Mouse (Mus musculus) naive thymus-derived CD4-positive, alpha-beta T cell, adult 2 months (primary cell): ENCODE results near the gene Rbbp8nl.
"Not testable (repeated sequence)": the region's sequence is repeated elsewhere in the genome, so short reads cannot be mapped to it uniquely, and the experiment has no call there.

Experiments used
- DNase-seq: peaks from one replicate; pipeline ENCODE4 v3.0.0-alpha.2; 2011; ENCODE audit warnings: low read depth

Gene Rbbp8nl

DNA sequence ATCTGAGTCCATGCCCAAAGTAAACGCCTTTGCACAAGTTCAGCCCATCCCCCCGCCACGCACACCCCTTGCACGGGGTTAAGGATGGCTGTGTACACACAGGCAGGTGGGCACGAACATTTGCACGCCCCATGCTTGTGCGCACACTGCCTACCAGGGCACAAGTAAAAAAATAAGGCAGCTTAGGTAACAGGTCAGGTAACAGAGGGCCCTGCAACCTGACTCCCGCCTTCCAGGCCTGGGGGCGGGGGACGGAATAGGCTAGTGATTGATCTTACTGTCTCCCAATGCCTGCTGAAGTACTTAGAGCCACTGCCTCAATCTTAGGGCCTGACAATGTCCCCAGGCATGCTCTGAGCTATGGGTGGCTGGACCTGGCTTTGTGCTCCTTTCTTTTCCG, 713 bp downstream of the Rbbp8nl start:
- no peak for DNase-seq

DNA sequence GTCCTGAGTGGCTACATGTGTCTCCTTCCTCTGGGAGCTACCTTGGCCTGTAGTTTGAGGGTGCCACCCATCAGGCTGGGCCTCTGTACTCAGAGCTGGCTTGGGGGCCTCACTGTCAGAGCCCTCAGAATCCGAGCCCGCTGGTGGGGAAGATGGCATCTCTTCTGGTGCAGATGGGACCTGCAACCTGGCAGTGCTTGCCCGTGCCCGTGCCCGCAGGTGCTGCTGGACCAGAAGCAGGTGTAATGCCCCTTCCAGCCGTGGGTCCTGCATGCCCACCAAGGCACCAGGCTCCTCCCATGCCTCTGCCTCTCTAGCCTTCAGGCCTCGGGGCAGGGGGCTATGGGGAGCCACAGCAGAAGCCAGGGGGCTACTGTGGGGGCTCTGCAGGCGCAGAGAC, 10.4 kb downstream of the Rbbp8nl start:
- no peak for DNase-seq

DNA sequence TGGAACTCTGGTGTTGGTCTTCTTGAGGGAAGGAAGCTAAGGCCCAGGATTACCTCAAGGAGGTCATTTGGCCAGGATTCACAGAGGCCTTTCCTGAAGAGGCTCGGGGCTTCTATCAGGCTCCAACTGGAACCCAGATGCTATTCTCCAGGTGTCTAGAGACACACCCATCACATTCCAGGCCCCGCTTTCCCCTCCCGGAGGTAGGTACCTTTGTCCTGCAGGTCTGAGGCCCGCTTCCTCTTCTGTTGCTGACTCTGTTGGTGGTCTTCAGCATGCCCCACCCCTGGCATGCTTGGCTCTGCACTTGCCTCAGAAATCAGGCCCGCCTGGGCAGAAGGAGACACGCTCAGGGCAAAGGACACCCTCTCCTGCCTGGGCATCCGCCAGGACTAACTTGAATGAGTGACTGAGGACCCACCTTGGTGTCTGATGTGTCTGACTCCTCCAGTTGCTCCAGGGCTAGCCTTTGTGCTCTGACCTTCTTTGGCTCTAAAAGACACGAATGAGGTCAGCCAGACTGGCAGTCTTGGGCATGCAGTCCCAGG, 11.8 kb downstream of the Rbbp8nl start:
- DNase-seq, result no peak

DNA sequence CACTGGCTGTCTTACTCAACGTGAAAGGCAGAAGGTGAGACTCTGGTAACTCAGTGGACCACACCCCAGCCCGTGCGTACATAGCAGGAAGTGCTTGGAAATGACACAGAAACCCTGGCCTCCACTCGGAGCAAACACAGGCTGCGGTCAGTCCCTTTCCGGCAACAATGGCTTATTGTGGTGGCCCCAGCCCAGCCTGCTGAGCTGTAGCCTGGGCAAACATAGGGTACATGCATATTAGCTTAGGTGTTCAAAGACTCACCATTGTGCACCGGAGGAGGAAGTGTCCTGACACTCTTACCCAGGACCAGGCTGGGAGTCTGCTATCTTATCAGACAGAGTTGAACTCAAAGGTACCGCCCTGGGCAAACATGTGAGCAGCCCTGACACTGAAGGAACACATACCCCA, 12.8 kb downstream of the Rbbp8nl start:
- DNase-seq, result peak; percentile 87

DNA sequence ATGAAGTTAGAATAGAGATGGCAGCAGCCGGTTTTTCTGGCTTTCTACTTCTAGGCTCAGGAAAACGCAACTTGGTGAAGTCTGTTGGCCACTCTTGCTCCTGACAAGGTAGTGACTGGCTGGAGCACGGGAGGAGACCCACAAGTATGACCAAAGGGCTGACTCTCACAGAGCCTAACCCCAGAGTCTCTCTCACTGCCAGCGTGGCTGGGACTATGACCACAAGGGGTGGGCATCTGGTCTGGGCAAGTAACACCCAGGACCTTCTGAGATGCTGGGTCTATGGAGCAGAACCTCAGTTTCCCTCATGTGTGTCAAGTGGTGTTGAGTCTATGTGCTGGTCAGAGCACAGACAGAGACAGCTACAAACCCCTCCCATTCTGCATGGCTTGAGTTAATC, 13.3 kb downstream of the Rbbp8nl start:
- DNase-seq, result no peak

DNA sequence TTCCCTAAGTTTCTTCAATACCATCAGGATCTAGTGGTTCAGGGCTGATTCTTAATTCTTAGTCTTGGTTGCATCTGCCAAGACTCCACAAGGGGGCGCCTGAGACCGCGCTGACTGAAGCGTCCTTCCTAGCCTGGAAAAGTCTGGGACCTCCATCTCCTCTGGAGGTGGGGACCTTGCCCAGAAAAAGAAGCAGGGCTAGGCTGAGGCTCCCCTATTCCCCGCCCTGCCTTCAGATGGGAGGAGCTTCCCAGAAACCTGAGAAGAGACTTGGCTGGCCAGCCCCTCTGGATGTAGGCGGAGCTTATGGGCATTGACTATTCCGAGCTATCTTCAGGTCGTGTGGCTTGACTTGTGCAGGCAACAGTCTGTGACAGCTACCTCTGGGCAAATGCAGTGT, 13.8 kb downstream of the Rbbp8nl start:
- peak; percentile 90 for DNase-seq

DNA sequence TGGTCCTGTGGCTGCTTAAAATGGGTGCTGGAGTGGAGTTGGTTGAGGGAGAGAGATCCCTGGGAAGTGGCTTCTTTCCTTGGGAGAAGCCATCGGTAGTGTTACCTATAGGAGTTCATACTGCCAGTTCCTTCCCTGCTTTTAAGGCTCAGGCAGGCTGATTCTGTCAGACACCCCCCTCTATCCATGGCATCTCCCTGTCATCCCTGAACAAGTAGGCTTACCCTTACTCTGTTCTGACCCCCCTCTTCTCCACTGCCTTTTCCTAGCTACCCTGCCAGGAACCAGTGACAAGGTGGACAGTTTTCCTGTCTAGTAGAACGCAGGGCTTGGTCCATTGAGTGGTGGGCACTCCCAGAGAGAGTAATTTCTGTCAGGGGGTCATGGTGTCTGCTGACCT, 15.2 kb downstream of the Rbbp8nl start:
- DNase-seq, result no peak

DNA sequence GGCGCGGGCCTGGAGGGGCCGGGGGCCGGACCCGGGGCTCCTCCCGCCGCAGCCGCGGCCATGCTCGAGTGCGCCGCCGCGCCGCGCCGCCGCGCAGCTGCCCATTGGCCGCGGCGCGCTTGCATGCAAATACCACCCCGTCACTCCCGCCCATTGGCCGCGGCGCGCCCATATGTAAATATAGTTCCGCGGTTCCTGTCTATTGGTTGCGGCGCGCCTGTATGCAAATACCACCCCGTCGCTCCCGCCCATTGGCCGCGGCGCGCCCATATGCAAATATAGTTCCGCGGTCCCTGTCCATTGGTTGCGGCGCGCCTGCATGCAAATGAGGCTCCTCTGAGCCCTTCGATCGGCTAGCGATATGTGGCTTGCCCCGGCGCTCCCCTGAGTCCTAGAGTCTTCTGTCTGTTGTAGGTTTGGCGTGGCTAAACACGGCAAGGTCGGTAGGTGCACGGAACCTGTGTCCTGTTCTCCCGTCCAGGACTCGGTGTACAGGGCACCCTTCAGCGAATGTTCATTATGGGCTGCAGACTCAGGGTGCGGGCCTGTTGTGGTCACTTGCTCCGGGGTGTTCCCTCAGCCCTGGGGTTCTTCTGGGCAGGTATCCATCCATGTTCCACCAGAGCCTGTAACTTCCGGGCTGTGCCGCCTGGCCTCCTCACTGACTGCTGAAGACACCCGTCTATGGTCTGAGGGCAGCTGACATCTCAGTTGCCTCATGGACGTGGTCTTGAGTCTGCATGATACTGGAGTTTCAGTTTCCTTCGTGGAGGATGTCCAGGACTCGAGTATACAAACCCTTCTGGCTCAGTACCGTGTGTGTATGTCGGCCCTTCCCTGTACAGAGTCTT, 16.1 kb downstream of the Rbbp8nl start, which contains the start of gene Cables2:
Gene Cables2, minus strand, starts transcription at position 103 of the 851 bp plus-strand sequence.
- peak; percentile 97 for DNase-seq

DNA sequence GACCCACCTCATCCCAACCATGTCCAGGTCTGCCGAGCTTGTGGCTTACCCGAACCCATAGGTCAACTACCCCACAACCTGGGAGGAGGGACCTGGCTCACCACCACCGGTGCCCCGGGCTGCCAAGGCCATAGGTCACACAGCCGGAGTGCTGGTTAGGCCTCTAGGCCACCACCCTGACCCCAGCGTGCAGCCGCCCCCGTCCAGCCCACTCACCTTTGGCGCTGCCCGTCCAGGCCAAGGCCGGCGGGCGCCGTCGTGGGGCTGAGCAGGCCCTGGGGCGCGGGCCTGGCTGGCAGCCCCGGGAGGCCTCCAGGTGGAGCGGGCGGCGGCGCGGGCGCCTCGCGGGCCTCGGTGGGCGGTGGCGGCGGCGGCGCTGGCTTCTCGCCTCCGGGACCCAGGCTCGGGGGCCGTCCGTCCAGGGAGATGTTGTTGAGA, 16.8 kb downstream of the Rbbp8nl start:
- DNase-seq, result no peak

DNA sequence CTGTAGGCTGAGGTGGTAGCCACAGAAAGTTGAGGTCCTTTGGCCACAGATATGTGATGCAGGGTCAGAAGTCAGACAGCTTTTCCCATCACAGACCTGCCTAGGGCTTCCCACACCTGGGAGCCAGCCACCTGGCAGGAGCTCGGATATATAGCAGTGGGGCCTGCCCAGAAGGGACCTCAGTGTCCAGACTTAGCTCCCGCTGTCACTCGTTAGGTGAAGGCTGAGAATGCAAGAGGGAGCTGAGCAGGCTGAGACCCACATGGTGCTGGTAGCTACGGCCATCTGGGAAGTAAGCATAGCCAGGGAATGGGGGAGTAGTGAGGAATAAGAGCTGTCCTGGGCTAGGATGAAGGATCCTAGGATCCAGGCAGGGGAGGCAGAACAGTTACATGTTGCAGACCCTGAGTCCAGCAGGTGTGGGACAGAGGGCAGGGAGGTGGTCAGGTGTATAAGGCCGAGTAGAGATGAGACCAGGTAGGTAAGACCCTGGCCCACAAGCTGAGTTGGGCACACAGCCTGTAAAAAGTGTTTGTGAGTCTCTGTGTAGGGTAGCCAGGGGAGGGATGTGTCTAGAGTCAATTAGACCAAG, 17.8 kb downstream of the Rbbp8nl start:
- DNase-seq, result no peak

DNA sequence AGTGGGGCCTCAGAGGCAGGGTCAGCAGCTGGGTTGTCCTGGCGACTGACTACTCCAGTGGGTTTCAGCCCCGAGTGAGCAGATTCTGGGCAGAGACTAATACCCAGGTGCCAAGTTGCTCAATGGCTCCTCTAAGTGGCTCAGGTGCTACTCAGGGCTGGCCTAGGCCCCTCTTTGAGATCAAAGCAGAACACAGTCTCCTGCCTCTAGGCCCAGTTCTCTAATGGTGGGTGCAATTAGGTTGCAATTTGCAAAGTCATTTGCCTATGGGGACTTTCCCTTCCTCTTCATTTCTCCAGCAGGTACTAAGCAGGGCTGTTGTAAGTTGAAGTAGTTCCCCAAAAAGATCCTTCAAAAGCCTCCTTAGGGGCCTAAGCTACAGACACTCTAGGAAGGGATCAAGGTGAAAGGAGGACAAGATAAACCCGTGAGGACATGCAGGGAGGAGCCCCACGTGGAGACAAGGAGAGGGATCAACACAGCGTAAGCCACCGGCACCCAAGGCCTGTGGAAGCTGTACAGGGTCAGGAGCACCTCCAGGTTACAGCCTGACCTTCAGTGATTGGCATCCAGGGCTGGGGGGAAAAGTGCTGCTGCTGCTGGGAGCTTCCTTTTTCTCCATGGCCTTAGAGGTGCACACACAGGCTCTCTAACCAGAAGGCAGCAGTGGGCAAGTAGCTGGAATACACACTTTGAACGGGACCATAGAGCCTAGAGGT, 19.0 kb downstream of the Rbbp8nl start:
- no peak for DNase-seq

DNA sequence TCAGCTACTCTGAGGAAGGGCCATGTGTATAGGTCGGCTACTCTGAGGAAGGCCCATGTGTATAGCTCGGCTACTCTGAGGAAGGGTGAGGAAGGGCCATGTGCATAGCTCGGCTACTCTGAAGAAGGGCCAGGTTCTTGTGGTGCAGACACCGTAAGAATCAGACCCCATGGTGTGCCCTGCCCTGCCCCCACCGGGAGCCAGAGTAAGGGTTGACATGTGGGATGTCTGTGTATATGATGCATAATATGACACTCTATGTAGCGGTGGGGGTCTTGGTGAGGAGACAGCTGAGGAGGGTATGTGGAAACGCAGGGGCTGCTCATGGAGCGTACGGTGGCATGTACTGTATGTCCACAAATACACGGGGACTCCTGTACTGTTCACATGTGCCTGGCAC, 20.4 kb downstream of the Rbbp8nl start:
- DNase-seq, result no peak

DNA sequence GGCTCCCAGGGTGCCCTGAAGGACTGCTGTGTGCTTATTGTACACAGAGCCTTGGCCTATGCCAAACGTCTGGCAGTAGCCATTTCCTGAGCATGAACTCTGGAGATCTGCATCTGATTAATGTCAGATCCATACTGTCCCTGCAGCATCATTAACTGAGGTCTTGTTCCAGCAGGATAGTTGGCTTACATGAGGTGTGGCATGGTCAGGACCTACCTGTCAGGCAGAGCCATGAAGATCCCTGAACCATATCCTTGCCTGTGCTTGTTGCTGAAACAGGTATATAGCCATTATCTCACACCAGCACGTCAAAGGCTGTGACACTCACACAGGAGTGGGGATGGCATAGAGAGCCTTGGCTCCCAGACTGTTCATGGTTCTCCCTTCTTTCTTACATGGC, 21.7 kb downstream of the Rbbp8nl start:
- DNase-seq, result no peak

DNA sequence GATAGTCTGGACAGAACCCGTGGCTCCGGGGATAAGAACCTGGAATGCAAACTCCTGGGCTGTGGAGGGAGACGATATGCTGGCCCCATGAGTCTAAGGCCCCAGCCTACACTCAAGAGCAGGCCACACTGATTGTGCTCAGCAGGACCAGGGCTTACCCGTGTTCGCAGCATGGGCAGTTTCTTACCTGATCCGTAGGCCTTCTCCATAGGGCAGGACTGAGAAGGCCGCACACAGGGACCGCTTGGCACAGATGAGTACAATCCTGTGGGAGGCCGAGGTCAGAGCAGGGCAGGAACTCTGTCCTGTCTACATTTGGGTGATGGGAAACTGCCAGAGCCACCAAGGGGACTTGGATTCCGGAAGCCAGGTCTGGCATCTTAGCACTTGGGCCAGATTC, 26.8 kb downstream of the Rbbp8nl start:
- DNase-seq, result no peak

DNA sequence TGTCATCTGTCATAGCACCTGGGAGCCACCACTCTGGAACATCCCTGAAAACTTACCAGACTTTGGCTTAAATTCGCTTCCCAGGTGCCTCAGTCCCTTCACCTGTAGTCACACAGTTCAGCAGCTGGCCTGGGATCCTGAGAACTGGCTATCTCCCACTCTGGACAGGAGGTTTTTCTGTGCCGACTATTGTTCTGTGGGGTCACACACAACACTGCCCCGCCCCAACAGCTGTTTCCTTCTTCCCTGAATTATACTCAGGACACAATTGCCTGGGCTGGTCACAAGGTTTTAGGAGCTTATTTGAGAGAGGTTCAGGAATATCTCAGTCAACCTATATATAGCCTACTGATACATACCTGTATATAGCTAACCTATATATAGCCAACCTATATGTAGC, 27.2 kb downstream of the Rbbp8nl start:
- no peak for DNase-seq

DNA sequence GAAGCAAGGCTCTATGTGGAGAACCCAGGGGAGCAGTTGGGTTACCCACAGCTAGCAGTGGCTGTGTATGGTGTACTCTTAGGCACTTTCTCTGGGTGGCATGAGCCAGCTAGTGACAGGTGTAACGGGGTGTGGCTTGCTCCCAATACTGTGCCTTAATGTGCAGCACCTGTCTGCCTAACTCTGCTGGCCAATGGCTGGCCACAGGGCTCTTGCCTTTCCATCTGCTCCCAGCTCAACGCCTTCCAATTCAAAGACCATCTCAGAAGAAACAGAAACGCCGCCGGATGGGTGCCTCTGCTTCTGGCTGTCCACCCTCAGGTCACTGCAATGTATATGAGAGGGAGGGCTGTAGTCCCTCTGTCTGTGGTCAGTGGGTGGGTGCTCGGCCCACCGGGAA, 27.8 kb downstream of the Rbbp8nl start:
- DNase-seq, result no peak

DNA sequence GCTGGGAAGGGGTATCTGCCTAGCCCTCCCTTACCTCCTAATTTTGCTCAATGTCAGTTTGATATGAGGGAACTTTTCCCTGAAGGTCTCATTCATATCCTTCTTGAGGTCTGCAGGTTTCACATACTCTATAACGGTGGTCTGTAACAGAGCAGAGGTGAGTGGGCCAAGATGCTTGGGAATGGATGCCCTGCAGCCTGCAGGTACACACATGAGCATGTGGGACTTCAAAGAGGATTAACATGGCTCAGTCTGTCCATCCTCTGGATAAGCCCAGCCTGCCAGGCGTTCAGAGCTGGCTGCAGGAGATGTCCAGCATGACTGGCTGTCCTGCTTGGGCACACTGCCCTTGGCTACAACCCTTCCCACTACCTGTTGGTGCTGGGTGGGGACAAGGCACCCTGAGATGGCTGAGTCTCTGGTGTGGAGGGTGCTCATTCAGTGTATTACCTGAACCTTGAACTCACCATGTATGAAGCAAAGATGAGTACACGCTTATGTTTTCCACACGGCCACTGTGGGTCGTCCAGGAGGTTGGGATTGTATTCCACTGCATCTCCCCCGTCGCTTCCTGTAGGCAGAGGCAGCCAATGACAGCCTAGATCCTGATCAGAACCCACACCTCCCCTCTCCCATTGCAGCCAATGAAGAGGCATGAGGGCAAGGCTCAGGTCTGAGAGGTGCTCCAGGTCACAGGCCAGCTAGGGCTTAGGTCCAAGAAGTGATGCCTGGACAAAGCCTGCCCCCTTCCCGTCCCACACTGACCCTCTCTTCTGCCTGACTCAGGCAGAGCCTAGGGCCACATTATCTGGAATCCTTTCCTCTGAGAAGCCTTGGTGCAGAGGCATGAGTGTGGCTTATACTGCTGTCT, 28.8 kb downstream of the Rbbp8nl start:
- DNase-seq, result no peak

DNA sequence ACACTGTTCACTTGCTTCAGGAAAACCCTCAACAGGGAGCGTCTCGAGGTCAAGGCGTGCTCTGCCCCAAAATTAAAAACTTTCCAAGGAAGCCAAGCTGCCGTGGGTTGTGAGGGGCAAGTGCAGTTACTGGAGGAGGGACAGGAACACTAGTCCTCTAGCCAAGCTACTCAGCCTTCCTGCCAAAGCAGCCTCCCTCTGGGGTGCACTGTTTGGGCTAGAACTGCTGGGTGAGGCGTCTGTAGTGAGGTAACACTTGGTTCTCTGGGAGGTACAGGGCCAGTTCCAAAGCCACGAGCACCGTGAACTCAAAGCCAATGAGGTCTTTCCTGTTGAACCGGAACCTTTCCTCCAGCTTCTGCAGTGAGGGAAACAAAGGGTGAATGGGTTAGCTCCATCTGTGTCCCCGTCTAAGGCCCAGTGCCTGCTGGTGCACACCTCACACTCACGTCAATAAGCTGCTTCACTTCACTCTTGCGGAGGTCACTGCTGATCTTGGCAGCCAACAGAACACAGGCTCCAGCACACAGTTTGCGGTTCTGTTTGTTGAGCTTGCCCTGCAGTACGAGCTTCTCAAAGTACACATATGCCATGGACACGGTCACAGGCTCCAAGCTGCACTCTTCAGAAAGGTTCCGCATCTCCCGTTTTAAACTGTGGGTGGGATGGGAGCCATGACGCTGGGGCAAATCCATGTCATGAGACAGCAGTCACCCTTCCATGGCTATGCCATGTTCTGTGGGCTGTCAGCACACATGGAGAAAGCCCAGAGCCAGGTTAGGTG, 29.7 kb downstream of the Rbbp8nl start:
- DNase-seq, result not testable (repeated sequence)

DNA sequence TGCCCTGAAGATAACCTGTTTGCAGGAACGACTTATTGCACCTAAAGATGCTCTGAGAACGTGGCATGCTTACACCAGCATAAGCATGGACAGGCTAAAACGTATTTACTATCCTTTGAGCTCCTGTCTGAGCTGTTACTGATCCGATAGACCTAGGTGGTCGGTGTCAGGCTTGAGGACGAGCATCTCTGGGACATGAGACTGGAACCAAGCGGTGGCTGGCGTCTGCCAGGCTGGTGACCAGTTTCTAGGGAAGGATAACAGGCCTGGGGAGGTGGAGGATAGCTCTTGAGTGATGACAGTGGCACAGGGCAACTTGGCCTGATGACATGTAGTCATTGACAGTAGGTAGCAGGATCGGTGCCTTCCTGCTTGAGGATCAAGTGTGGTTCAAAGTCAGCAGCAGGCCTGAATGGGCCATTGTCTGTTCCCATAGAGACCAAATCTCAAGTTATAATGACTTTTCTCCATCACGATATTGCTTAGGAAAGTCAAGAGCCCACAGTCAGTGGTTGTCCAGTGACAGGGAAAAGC, 30.7 kb downstream of the Rbbp8nl start:
- DNase-seq, result peak; percentile 5
